Mouse (Mus musculus): ENCODE data around the gene Car4.

Car4 gene

DNA sequence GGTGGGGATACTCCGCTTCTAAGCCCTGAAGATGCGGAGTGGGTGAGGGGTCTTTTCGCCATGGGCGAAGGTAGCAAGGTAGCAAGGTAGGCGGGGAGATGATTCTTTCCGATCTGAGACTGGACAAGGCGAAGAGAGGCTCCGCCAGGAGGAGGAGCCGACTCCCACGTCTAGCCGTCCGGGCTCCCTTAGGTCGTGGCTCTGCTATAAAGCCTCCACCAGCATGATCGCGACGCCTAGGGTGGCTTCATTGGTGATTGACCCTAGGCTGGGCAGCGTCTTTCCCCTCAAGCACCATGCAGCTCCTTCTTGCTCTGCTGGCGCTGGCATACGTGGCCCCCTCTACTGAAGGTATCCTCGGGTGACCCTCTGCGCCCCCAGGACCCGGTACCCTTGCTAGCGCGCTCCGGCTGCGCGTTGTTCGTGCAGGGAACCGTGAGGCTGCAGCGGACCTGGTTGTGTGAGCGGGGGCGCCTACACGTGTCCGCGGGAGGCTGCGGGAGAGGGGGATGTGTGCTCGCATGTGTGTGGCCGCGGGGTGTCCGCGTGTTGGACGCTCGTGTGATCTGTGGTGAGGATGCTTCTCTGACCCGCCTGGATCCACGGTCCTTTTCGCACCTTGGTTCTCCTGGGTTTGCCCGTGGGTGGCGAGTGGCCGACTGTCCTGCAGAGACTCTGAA is at the start of gene Car4:
Gene Car4, plus strand, starts transcription at position 196 of the 680 bp plus-strand sequence.
- DNase-seq (ENCODE audit: extremely low read depth, insufficient read length, low spot score): no peak

- DNase-seq (ENCODE audit: extremely low read depth, insufficient read length, low spot score): no peak
These were observed 49.1 kb upstream of the Car4 start for GRCm38 (mm10) chr11:84908480-84908879.

DNA sequence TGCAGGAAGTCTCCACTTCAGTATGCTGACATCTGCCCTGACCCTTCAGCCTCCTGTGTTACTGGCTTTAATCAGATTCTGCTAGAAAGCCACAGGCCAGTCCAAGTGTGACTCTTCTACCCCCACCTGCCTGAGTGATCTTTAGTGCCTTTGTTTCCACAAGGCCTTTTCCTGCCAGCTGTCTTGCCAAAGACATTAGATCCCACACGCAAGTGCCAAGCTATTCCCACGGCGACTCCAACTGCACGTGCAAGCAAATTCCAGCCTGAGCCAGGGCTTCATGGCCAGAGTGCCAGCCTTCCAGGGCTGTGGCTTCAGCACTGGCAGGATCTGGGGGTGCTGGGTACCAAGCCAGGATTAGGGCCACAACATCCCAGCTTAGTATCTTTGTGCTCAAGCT is 47.2 kb upstream of the Car4 start:
- DNase-seq (ENCODE audit: extremely low read depth, insufficient read length, low spot score): no peak

GRCm38 (mm10) chr11:84914673-84915072 is 42.9 kb upstream of the Car4 start:
- DNase-seq (ENCODE audit: extremely low read depth, insufficient read length, low spot score): no peak

GRCm38 (mm10) chr11:84916053-84916702 is 41.4 kb upstream of the Car4 start, which contains the start of gene Znhit3:
Znhit3 (minus strand) TSS chr11:84916366.
- peak; percentile 77 for DNase-seq (ENCODE audit: extremely low read depth, insufficient read length, low spot score)

- DNase-seq (ENCODE audit: extremely low read depth, insufficient read length, low spot score): no peak
These were observed 40.8 kb upstream of the Car4 start for GRCm38 (mm10) chr11:84916703-84917300.

DNA sequence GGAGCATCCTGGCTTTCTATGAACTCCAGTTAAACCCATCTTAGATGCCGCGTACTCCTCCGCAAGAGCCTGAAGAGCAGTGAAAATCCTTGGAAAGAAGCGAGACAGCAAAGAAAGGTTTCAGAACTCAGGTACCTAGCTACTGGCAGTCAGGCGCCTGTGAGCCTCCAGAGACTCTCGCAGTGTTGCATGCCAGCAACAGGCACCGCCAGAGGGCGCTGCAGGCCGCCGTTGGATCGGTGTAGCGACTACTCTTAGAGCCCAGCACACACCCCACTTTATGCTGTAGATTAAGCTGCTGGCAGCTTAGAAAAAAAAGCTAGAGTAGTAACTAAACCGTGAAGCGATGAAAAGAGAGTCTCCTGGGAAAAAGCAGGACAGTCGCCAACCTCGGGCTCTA is 39.2 kb upstream of the Car4 start:
- DNase-seq (ENCODE audit: extremely low read depth, insufficient read length, low spot score): peak; percentile 79

DNA sequence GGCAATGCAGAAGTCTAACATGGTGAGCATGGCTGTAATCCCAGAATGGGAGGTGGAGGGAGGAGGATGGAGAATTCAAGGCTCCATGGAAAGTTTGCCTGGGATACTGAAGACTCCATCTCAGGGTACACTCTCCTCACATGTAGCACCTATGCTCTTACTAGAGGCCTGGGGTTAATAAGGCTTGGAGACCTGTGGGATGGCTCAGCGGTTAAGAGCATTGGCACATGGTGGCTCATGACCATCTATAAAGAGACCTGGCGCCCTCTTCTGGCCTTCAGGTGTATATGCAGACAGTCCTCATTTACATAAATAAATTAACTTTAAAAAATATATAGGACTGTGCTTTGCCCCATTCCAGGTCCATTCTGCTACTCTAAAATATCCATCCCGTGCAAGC is 38.3 kb upstream of the Car4 start:
- DNase-seq (ENCODE audit: extremely low read depth, insufficient read length, low spot score): peak; percentile 50

- no peak for DNase-seq (ENCODE audit: extremely low read depth, insufficient read length, low spot score)
These were observed 37.6 kb upstream of the Car4 start for GRCm38 (mm10) chr11:84919951-84920350.

GRCm38 (mm10) chr11:84920981-84921380 is 36.6 kb upstream of the Car4 start:
- DNase-seq (ENCODE audit: extremely low read depth, insufficient read length, low spot score): no peak

GRCm38 (mm10) chr11:84932261-84932660 is 25.3 kb upstream of the Car4 start:
- DNase-seq (ENCODE audit: extremely low read depth, insufficient read length, low spot score): no peak

- no peak for DNase-seq (ENCODE audit: extremely low read depth, insufficient read length, low spot score)
These were observed 18.0 kb upstream of the Car4 start for GRCm38 (mm10) chr11:84939508-84940053.

- no peak for DNase-seq (ENCODE audit: extremely low read depth, insufficient read length, low spot score)
These were observed 17.4 kb upstream of the Car4 start for GRCm38 (mm10) chr11:84940140-84940539.

- peak; percentile 16 for DNase-seq (ENCODE audit: extremely low read depth, insufficient read length, low spot score)
These were observed 13.6 kb upstream of the Car4 start for GRCm38 (mm10) chr11:84943948-84944347.

GRCm38 (mm10) chr11:84944639-84945435 is 12.7 kb upstream of the Car4 start:
- no peak for DNase-seq (ENCODE audit: extremely low read depth, insufficient read length, low spot score)

GRCm38 (mm10) chr11:84945841-84946240 is 11.7 kb upstream of the Car4 start:
- DNase-seq (ENCODE audit: extremely low read depth, insufficient read length, low spot score): no peak

DNA sequence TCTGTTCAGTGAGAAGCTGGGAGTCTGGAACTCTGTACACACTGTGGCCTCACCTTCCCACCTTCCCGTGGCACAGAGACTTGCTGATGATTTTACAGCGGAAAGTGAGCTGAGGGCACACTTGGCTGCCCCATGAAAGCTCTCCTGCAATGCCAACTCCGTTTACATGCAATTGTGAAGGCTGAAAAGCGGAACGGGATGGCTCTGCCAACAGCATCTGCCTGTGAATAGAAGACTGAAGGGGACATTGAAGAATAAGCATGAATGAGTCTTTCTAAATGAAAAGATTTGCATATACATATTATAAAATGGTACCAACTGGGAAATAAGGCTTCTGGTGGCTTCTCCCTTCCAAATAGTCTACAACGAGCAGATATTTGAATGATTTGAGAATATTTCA is 10.4 kb upstream of the Car4 start:
- no peak for DNase-seq (ENCODE audit: extremely low read depth, insufficient read length, low spot score)

GRCm38 (mm10) chr11:84948114-84948513 is 9.5 kb upstream of the Car4 start:
- DNase-seq (ENCODE audit: extremely low read depth, insufficient read length, low spot score): no peak

DNA sequence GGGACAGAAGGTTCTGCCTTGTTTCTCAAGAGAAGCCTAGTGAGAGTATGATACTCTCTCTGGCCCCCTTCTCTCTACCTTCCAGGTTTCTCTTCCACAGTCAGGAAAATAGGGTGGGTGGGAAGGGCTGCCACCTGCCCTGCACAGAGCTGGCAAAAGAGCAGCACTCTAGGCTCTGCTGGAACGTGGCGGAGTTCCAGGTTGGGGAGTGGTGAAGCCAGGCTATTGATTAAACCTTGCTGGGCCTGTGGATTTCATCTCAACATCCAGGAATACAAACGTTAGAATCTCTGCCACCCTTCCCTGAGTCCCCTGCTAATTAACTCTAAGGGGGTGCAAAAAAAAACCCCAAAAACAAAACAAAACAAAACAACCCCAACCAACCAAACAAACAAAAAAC is 9.1 kb upstream of the Car4 start:
- no peak for DNase-seq (ENCODE audit: extremely low read depth, insufficient read length, low spot score)

- no peak for DNase-seq (ENCODE audit: extremely low read depth, insufficient read length, low spot score)
These were observed 5.0 kb upstream of the Car4 start for GRCm38 (mm10) chr11:84952611-84953010.

DNA sequence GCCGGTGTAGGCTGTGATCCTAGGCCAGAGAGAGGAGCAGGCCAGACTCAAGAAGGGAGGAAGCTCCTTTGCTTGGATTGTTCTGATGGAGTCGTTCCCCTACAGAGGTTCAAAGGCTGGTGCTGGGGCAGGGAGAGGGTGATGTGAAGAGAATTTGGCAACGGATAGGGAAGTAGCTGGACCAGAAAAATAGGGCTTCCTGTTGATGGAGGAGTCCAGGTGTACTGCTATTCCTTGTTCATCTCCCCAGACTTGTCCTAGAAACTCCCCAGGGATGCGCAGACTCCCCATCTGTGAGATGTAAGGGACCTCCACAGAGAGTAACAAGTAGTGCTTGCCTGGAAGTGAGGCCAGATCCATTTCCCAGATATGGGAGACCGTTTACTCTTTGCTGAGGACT is 1.2 kb upstream of the Car4 start:
- DNase-seq (ENCODE audit: extremely low read depth, insufficient read length, low spot score): no peak

All from 3134 (cell line).